Mouse (Mus musculus) NIH3T3 (cell line): ENCODE data around the gene Hdac7.

ENCODE experiments used
- DNase-seq: peaks from one replicate; pipeline ENCODE4 v3.0.0-alpha.2; 2012; ENCODE audit warnings: low read depth

Gene Hdac7

GRCm38 (mm10) chr15:97766594-97767279 lies 77.6 kb downstream of the Hdac7 start:
- no peak for DNase-seq

GRCm38 (mm10) chr15:97766194-97766593 lies 78.1 kb downstream of the Hdac7 start:
- DNase-seq = peak; percentile 52

GRCm38 (mm10) chr15:97765090-97765794 lies 79.1 kb downstream of the Hdac7 start:
- no peak for DNase-seq

GRCm38 (mm10) chr15:97764532-97764931 lies 79.8 kb downstream of the Hdac7 start:
- DNase-seq = no peak

GRCm38 (mm10) chr15:97763256-97764049 lies 80.8 kb downstream of the Hdac7 start:
- no peak for DNase-seq

GRCm38 (mm10) chr15:97762733-97763132 lies 81.6 kb downstream of the Hdac7 start:
- no peak for DNase-seq

DNA sequence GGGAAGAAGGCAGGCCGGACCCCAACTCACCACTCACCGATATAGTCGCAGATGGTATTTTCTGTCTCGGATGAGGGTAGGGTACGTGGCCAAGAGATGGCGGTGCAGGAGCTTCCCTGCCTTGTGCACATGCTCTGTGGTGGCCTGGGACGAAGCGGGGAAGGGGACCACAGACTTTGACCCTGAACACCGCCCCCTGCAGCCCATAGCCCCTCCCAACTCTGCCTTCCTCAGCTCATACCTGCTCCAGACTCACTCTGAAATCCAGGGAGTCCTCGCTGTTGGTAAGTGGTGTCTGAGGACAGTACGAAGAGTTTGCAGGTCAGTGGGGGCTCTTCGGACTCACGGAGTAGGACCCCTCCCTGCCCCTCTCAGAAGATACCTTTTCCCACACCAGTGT lies 82.9 kb downstream of the Hdac7 start:
- DNase-seq = no peak

GRCm38 (mm10) chr15:97760952-97761351 lies 83.3 kb downstream of the Hdac7 start:
- no peak for DNase-seq

DNA sequence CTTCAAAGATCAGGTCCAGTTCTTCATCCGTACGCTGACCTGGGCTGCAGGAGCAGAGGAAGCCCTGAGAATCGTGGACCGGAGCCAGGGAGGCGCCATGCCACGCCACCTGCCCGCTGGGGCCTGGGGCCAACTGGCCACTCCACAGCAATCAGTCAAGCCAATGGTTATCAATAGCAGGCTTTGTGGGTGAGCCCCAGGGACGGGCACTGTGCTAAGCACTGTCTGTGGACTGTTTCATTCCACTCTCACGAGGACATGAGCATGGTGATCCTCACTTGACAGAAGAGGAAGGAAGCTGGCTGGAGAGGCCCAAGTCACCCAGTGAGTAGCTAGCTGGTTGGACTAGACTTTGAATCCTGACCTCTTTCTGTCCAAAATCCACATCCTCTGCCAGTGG lies 84.3 kb downstream of the Hdac7 start:
- no peak for DNase-seq

DNA sequence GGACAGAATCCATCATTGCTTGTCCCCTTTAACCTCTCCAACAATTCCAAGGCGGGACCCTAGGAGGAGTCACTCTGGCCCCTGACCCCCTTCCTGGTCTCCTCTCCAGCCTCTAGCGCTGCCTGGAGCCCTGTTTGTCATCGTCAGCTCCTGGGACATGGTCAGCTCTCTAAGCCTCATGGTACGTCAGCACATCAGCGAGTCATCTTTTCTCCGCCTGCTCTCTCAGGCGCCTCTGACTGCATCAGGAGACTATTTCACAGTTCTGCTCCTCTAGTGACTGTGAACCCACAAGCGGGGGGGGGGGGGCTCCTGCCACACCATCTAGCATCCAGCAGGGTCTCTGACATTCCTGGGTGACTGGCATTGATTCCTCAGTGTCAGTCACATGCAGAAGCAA lies 88.9 kb downstream of the Hdac7 start:
- peak; percentile 78 for DNase-seq

- peak; percentile 59 for DNase-seq
These were observed 89.8 kb downstream of the Hdac7 start for GRCm38 (mm10) chr15:97754476-97754875.

DNA sequence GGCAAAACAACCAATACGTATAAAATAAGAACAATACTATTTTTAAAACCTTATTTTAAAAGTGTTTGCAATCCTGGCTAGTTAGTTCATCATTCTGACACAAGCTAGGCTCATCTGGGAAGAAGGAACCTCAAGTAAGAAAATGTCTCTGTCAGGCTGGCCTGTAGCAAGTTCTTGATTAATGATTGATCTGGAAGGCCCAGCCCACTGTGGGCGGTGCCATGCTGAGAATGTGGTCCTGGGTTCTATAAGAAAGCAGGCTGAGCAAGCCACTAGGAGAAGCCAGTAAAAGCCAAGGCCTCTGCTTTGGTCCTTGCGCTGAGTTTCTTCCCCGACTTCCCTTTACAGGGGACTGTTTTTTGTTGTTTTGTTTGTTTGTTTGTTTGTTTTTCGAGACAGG lies 91.8 kb downstream of the Hdac7 start:
- no peak for DNase-seq

DNA sequence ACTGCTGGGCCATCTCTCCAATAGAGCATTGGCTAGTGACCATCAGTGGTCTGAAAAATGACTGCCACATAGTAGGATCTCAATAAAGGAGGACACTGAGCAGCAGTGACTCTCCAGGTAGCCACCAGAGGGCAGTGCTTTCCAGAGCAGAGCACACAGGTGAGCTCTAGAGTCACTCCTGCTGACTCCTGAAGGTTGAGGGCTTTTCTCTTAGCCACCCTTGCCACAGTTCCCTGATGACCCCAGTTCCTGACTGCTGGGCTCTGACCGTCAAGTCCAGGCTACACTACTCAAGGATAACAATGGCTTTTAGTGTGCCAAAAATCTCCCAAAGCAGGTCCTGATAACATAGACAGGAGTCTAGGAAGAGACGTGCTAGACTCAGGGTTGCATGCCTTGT lies 92.6 kb downstream of the Hdac7 start:
- DNase-seq = no peak

GRCm38 (mm10) chr15:97750697-97751096 lies 93.6 kb downstream of the Hdac7 start:
- DNase-seq = peak; percentile 92

DNA sequence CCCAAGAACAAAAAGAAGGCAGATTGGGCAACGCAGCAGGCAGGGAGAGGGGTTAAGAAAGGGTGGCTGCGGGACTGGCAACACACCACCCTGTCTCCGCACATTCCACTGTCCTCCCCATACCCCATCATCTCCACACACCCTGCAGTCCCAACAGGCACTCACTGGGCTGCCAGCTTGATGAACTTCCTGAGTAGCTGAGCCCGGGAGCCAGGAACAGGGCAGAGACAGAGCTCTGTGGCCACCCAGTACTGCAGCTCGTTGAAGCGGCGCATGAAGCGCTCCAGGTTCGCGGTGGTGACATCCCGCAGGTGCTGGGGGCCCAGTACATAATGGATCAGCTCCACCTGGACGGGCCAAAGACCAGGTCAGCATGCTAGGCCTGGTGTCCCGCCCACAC lies 94.5 kb downstream of the Hdac7 start:
- DNase-seq = no peak

DNA sequence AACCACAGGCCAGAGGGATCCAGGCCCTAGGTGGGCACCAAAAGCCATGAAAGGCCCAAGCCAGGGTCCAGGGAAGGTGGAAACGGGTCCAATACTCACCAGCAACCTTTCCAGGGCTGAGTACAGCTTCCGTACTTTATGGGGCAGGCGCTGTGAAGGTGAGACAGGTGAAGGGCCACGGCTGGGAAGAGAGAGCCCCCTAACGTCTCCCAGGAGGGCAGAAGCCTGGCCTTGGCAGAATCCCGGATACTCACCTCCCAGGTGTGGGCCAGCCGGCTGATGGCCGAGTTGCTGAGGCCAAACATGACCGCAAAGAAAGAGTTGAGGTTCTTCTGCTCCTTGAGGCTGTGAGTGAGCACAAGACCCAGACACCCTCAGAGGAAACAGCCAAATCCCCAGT lies 94.9 kb downstream of the Hdac7 start:
- DNase-seq = no peak

DNA sequence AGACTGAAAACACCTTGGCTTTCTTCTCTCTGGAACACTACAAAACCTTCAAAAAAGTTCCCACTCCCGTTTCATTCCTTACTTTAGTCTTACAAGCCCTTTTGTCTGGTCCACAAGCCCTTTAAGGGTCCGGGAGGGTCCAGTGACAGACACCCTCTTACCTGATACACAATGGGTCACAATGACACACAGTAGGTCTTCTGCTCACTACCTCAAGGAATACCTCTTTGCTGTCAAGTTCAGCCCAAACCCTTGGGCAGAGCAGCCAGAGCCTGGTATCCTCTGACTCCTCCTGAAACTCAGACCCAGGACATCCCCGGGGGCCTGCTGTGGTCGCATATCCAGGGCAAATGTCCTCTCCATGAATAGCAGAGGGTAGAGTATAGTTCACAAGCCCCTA lies 95.3 kb downstream of the Hdac7 start:
- DNase-seq = no peak

GRCm38 (mm10) chr15:97748309-97748708 lies 96.0 kb downstream of the Hdac7 start:
- DNase-seq = no peak

GRCm38 (mm10) chr15:97747486-97747885 lies 96.8 kb downstream of the Hdac7 start:
- no peak for DNase-seq

GRCm38 (mm10) chr15:97746748-97747147 lies 97.6 kb downstream of the Hdac7 start:
- no peak for DNase-seq

GRCm38 (mm10) chr15:97746278-97746677 lies 98.0 kb downstream of the Hdac7 start:
- DNase-seq = no peak

GRCm38 (mm10) chr15:97745331-97745730 lies 99.0 kb downstream of the Hdac7 start:
- no peak for DNase-seq

DNA sequence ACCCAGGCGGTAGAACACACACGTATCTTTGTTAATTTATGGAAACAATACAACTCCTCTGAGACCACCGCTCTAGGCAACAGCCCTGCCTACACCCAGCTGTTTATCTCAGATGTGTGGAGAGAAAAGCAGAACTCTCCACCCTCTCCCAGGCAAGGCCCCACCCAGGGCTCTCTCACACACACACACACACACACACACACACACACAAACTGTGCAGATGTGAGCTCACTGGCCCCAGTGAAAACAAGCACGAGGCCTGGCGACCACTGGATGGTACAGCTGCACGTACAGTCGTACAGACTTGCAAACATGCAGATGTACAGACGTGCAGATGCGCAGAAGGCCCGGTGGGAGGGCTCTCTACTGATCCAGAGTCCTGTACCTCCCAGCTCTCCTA lies 99.4 kb downstream of the Hdac7 start:
- DNase-seq = no peak
